Mouse (Mus musculus) lung, postnatal 0 days (tissue): ENCODE results near the gene Gmds.

ENCODE experiments used
- CTCF ChIP-seq: IDR thresholded peaks from 2 replicates; pipeline ENCODE4 v1.5.1; 2016; ENCODE audit warnings: antibody characterized with exemption, mild to moderate bottlenecking
- EP300 ChIP-seq: IDR thresholded peaks from 2 replicates; pipeline ENCODE4 v1.6.1; 2016; ENCODE audit warnings: antibody characterized with exemption, mild to moderate bottlenecking, control low read depth

GRCm38 (mm10) chr13:31815383-31816003, 523.0 kb downstream of the Gmds start:
- no peak for TF ChIP-seq CTCF
- no peak for TF ChIP-seq EP300
